Mouse (Mus musculus): ENCODE data around the gene Pusl1.
A peak's percentile ranks its signal among the peaks of the same experiment; 100 is the strongest.

Gene Pusl1

GRCm38 (mm10) chr4:155840076-155841002 lies 51.2 kb downstream of the Pusl1 start:
- DNase-seq, result no peak

GRCm38 (mm10) chr4:155839483-155839910 lies 52.1 kb downstream of the Pusl1 start, which contains the start of gene Mxra8:
Gene Mxra8, plus strand, starts transcription at chr4:155839680.
- DNase-seq, result peak; percentile 89

- peak; percentile 30 for DNase-seq
Observed at GRCm38 (mm10) chr4:155838187-155839153, 53.1 kb downstream of the Pusl1 start.

All from lung, postnatal 14 days (tissue).